Mouse (Mus musculus) small intestine, adult 2 months (tissue): ENCODE measurements around the gene Fbh1.

Source experiments
- CTCF ChIP-seq: fragments of 200-500 bp; IDR thresholded peaks from 2 replicates; pipeline ENCODE4 v1.5.1; 2012; ENCODE audit warnings: low read depth, mild to moderate bottlenecking, control low read depth, inconsistent platforms, low read length, moderate library complexity, mixed read lengths; ENCODE audit not compliant: insufficient replicate concordance, insufficient read length; ENCODE audit errors: extremely low read depth
- POLR2A ChIP-seq: fragments of 200-500 bp; IDR thresholded peaks from 2 replicates; pipeline ENCODE4 v1.6.1; 2012; ENCODE audit warnings: low read depth, mild to moderate bottlenecking, control low read depth, inconsistent platforms, low read length, moderate library complexity

DNA sequence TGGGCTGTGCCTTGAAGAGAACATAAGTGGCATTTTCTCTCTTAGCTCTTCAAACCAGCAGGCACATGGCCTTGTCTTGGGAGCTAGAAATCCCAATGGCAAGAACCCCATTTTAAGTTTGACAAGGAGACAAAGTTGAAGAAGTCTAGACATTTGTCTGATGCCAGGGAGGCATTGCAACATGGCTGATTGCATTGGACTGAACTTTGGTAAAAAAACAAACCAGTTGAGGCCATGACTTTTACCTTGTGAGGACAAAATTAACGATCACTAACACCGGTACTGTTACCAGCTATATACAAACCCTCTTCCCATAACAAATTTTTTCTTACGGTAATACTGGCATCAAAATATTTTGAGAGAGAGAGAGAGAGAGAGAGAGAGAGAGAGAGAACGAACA is 84.0 kb downstream of the Fbh1 start:
- no peak for TF ChIP-seq POLR2A
- TF ChIP-seq CTCF, result no peak
